Mouse (Mus musculus) activated CD4-positive, CD25-positive, alpha-beta regulatory T cell, adult 4 months (primary cell): ENCODE measurements at regions not wholly inside any gene's neighbourhood (a gene's known extent, or its start where the extent isn't known, plus 50 kb on each side); places are given as distances from the start of the nearest gene placed in this dataset.

Experiments
- ATAC-seq: one replicate; pipeline ENCODE4 v1.8.0; 2017

DNA sequence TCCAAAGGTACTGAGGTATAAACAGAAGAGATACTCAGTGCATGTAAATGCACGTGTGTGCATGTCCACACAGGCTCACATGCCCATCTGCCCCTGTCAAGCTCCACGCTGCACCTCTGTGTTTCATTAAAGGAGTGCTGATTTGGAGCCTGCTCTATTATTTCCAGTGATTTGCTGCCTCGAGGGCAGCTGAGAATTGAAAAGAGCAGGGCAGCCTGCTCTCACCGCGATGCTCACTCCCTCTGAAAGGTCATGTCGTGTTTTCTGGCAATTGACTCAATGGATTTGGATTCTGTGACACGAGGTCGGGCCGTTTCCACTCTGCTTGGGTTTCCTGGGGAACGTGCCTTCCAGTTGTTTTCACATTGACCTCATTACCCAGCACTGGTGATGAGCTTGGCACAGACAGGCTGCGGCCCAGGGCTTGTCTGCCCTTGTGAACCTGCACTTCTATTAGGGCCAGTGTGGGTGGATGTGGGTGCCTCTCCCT is 167.1 kb downstream of the Fam169b start:
- no peak for ATAC-seq

- ATAC-seq: no peak
Observed at GRCm38 (mm10) chr7:68428946-68429345, 155.3 kb downstream of the Fam169b start.

GRCm38 (mm10) chr7:68415890-68416289 is 142.3 kb downstream of the Fam169b start:
- no peak for ATAC-seq

GRCm38 (mm10) chr7:68412786-68413185 is 139.1 kb downstream of the Fam169b start:
- ATAC-seq: no peak
